9 mouse cellular contexts compared by ENCODE assay signal in the genomic region with DNA sequence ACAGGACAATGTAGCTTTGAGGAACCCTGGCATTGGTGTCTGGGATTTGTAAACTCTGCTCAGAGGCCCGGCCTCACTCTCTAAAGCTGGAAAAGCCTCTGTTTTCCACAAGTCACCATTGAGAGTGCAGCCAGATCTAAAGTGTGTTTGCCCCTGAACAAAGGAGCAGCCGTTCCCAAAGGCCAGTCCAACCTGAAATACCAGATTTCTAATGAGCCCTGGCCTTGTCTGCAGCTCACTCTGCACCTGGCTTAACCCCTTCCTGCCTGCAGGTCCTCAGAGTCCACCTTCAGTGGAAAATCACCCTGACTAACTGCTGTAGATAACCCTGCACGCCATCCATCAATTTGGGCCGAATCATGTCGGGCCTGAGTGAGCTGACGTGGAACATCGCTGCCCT. TPM values are rescaled to one million over a fixed set of nuclear protein-coding genes. Genes with fewer than 3 reads are reported as not detected.
DNase-seq lines count a peak whose midpoint lies in the region; ATAC-seq and TF ChIP-seq lines count a peak whose summit lies in the region.
"Had no signal": no experiment of that assay in that cellular context is flagged by ENCODE, and none has a peak within 500 bp of the region (broad histone marks: within the 10 kb centered on the region; RNA-seq: fewer than 3 reads in every experiment).

No protein-coding gene starts in this region.

- no peaks in the 10 kb centered on the region for H3K27me3 ChIP-seq in neural tube, embryonic 13.5 days
- H3K27me3 ChIP-seq in neural tube, embryonic 15.5 days (replicated peaks): no peaks in the 10 kb centered on the region
- H3K27me3 ChIP-seq in intestine, postnatal 0 days (replicated peaks; ENCODE audit: control insufficient read depth, insufficient read depth, low read length): no peaks in the 10 kb centered on the region
- H3K27me3 ChIP-seq in limb, embryonic 15.5 days: no peaks in the 10 kb centered on the region

- H3K9me3 ChIP-seq in neural tube, embryonic 13.5 days: no peaks in the 10 kb centered on the region
- H3K9me3 ChIP-seq in neural tube, embryonic 15.5 days (replicated peaks): no peaks in the 10 kb centered on the region
- no peaks in the 10 kb centered on the region for H3K9me3 ChIP-seq in intestine, postnatal 0 days (ENCODE audit: control insufficient read depth)
- H3K9me3 ChIP-seq in limb, embryonic 15.5 days: no peaks in the 10 kb centered on the region

- 18% methylated on average over 7 of the region's 7 CpGs for WGBS in neural tube, embryonic 13.5 days
- WGBS in neural tube, embryonic 15.5 days: 20% methylated on average over 7 of the region's 7 CpGs
- WGBS in intestine, postnatal 0 days: 29% methylated on average over 7 of the region's 7 CpGs
- 33% methylated on average over 7 of the region's 7 CpGs for WGBS in limb, embryonic 15.5 days

- ATAC-seq in neural tube, embryonic 13.5 days (ENCODE audit: low read depth): no peak
- ATAC-seq in neural tube, embryonic 15.5 days (ENCODE audit: low FRiP score): no peak
- peak; percentile 79 for ATAC-seq in intestine, postnatal 0 days
- ATAC-seq in limb, embryonic 15.5 days (ENCODE audit: insufficient number of reproducible peaks, low FRiP score, low TSS enrichment, low read depth): no peak
- ATAC-seq in megakaryocyte progenitor cell, adult 5-6 weeks (replicated peaks; ENCODE audit: poor library complexity): no peak
- ATAC-seq: forebrain, embryonic 16.5 days had no signal

- TF ChIP-seq CTCF in intestine, postnatal 0 days (IDR thresholded peaks at IDR 0.05; ENCODE audit: low read depth): no peak

- H3K4me1 ChIP-seq in neural tube, embryonic 13.5 days (replicated peaks): peaks cover 32% of the 10 kb centered on the region
- H3K4me1 ChIP-seq in neural tube, embryonic 15.5 days: peaks cover 19% of the 10 kb centered on the region
- peaks cover 7% of the 10 kb centered on the region for H3K4me1 ChIP-seq in intestine, postnatal 0 days (replicated peaks; ENCODE audit: control insufficient read depth, insufficient read depth, low read length)
- peaks cover 42% of the 10 kb centered on the region for H3K4me1 ChIP-seq in limb, embryonic 15.5 days

- peak overlapping the region; percentile 31; the same call in 1 of the 2 replicates for H3K9ac ChIP-seq in neural tube, embryonic 13.5 days
- no peak overlapping the region for H3K9ac ChIP-seq in neural tube, embryonic 15.5 days (replicated peaks)
- H3K9ac ChIP-seq in intestine, postnatal 0 days (ENCODE audit: low read depth, low read length): no peak overlapping the region; the same call in 1 of the 2 replicates
- H3K9ac ChIP-seq in limb, embryonic 15.5 days: no peak overlapping the region

- H3K4me3 ChIP-seq in neural tube, embryonic 13.5 days: no peak overlapping the region
- H3K4me3 ChIP-seq in neural tube, embryonic 15.5 days (replicated peaks): no peak overlapping the region
- H3K4me3 ChIP-seq in intestine, postnatal 0 days (ENCODE audit: low read depth, low read length): no peak overlapping the region
- H3K4me3 ChIP-seq in limb, embryonic 15.5 days: no peak overlapping the region

- no peak overlapping the region for H3K4me2 ChIP-seq in neural tube, embryonic 13.5 days
- no peak overlapping the region for H3K4me2 ChIP-seq in neural tube, embryonic 15.5 days
- H3K4me2 ChIP-seq in intestine, postnatal 0 days (replicated peaks; ENCODE audit: low read depth): no peak overlapping the region
- H3K4me2 ChIP-seq in limb, embryonic 15.5 days: no peak overlapping the region

- no peaks in the 10 kb centered on the region for H3K36me3 ChIP-seq in neural tube, embryonic 13.5 days
- H3K36me3 ChIP-seq in neural tube, embryonic 15.5 days: no peaks in the 10 kb centered on the region
- H3K36me3 ChIP-seq in intestine, postnatal 0 days (ENCODE audit: control insufficient read depth, insufficient read depth): no peaks in the 10 kb centered on the region
- no peaks in the 10 kb centered on the region for H3K36me3 ChIP-seq in limb, embryonic 15.5 days

- peak; percentile 49 to 73 for DNase-seq in urinary bladder, postnatal 36 days (ENCODE audit: low spot score in 2 of 2)
- no peak for DNase-seq in ovary, postnatal 14 days (ENCODE audit: low spot score)
- DNase-seq in frontal cortex, postnatal 36 days (ENCODE audit: low spot score in 2 of 2): no peak

- H3K27ac ChIP-seq in neural tube, embryonic 13.5 days (replicated peaks): 0 out of 2 replicates have a peak overlapping the region, but pooled peaks have one; percentile 13
- no peak overlapping the region for H3K27ac ChIP-seq in neural tube, embryonic 15.5 days (replicated peaks)
- H3K27ac ChIP-seq in intestine, postnatal 0 days (ENCODE audit: low read depth, low read length): peak overlapping the region; percentile 70
- peak overlapping the region; percentile 68 for H3K27ac ChIP-seq in limb, embryonic 15.5 days

RNA-seq across cellular contexts. Expression of a gene that starts 28.2 kb away (rescaled TPM):
- polyA plus RNA-seq in neural tube, embryonic 13.5 days (2015; fragmentation: Nextera tagmentation; extraction: Ambion mirVana): 57.9 and 60.4 TPM in 2 replicates
- 51.8 and 57.4 TPM in 2 replicates for polyA plus RNA-seq in neural tube, embryonic 15.5 days (2015; fragmentation: Nextera tagmentation; extraction: Ambion mirVana)
- polyA plus RNA-seq in intestine, postnatal 0 days (2015; fragmentation: Nextera tagmentation; extraction: Ambion mirVana): 27.2 and 27.7 TPM in 2 replicates
- polyA plus RNA-seq in limb, embryonic 15.5 days (2015; fragmentation: Nextera tagmentation; extraction: Ambion mirVana): 29.4 and 31.4 TPM in 2 replicates
- total RNA-seq in megakaryocyte progenitor cell, adult 5-6 weeks (2015): 0.84 and 1.2 TPM in 2 replicates
- 0.54 and 0.61 TPM in 2 replicates for total RNA-seq in megakaryocyte progenitor cell, adult 5-6 weeks (2017)

Comparison
In these comparisons a context has a peak if more than half of its experiments do, and no peak if none do; other contexts are left out.
1. DNase-seq: peak in urinary bladder, postnatal 36 days (2 of 2); none in ovary, postnatal 14 days (single experiment) and frontal cortex, postnatal 36 days (0 of 2).